Mouse (Mus musculus): ENCODE measurements around the gene Ankdd1a. TPM values are rescaled to one million over a fixed set of nuclear protein-coding genes. Genes with fewer than 3 reads are reported as not detected.
A peak's percentile ranks its signal among the peaks of the same experiment; 100 is the strongest.

The Ankdd1a gene
- polyA plus RNA-seq, 1 experiment from 2014 or later: 0.20 TPM

GRCm38 (mm10) chr9:65556979-65557378 is 37.0 kb upstream of the Ankdd1a start:
- 96% methylated on average over 5 of the region's 5 CpGs for WGBS
- H3K9ac ChIP-seq (ENCODE audit: low read length): no peak overlapping the region
- DNase-seq (ENCODE audit: low spot score) (no peak), ATAC-seq (replicated peaks; ENCODE audit: low FRiP score) (no peak)
- no peaks in the 10 kb centered on the region for H3K9me3 ChIP-seq (ENCODE audit: control insufficient read depth, low read length)
- no peak overlapping the region for H3K4me3 ChIP-seq (ENCODE audit: low read depth, low read length)
- peaks cover 7% of the 10 kb centered on the region; the same call in 1 of the 2 replicates for H3K4me1 ChIP-seq (replicated peaks; ENCODE audit: control insufficient read depth, insufficient read depth, low read length)
- H3K4me2 ChIP-seq (ENCODE audit: low read depth, low read length, severe bottlenecking): no peak overlapping the region
- no peaks in the 10 kb centered on the region for H3K27me3 ChIP-seq (ENCODE audit: control insufficient read depth, insufficient read depth, low read length)
- no peaks in the 10 kb centered on the region; the same call in 1 of the 2 replicates for H3K36me3 ChIP-seq (ENCODE audit: control insufficient read depth, insufficient read depth, low read length)
- no peak overlapping the region for H3K27ac ChIP-seq (ENCODE audit: low read depth, low read length)

DNA sequence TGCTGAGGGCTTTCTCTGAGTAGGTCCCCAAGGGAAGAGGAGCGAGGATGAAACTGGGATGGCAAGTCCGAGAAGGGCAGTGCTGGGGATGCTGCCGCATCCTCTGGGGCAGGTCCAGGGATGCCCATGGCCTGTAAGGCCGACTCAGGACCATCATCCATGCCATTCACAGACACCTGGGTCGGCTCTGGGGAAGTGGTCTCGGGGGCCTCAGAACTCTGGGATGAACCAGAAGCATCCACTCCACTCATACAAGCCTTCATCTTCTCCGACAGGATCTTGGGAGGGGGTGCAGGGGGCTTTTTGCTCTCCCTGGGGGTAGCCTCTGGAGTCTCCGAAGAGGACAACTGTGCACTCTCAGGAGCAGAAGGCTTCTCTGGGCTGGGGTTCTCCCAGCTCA is 36.4 kb upstream of the Ankdd1a start:
- no peak overlapping the region for H3K4me3 ChIP-seq (ENCODE audit: low read depth, low read length)
- WGBS: 95% methylated on average over 8 of the region's 8 CpGs
- H3K4me2 ChIP-seq (ENCODE audit: low read depth, low read length, severe bottlenecking): no peak overlapping the region
- no peaks in the 10 kb centered on the region; the same call in 1 of the 2 replicates for H3K36me3 ChIP-seq (ENCODE audit: control insufficient read depth, insufficient read depth, low read length)
- no peaks in the 10 kb centered on the region for H3K9me3 ChIP-seq (ENCODE audit: control insufficient read depth, low read length)
- H3K27me3 ChIP-seq (ENCODE audit: control insufficient read depth, insufficient read depth, low read length): no peaks in the 10 kb centered on the region
- H3K4me1 ChIP-seq (replicated peaks; ENCODE audit: control insufficient read depth, insufficient read depth, low read length): peaks cover 4% of the 10 kb centered on the region; the same call in 1 of the 2 replicates
- H3K9ac ChIP-seq (ENCODE audit: low read length): no peak overlapping the region
- DNase-seq (ENCODE audit: low spot score): no peak
- H3K27ac ChIP-seq (ENCODE audit: low read depth, low read length): no peak overlapping the region
- ATAC-seq (replicated peaks; ENCODE audit: low FRiP score): no peak

- Histone ChIP-seq H3K9ac (ENCODE audit: low read length) (no peak overlapping the region), H3K9me3 (ENCODE audit: control insufficient read depth, low read length) (no peaks in the 10 kb centered on the region), H3K27me3 (ENCODE audit: control insufficient read depth, insufficient read depth, low read length) (no peaks in the 10 kb centered on the region), H3K4me2 (ENCODE audit: low read depth, low read length, severe bottlenecking) (no peak overlapping the region), H3K27ac (ENCODE audit: low read depth, low read length) (no peak overlapping the region), H3K4me3 (ENCODE audit: low read depth, low read length) (no peak overlapping the region), H3K4me1 (replicated peaks; ENCODE audit: control insufficient read depth, insufficient read depth, low read length) (peaks cover 6% of the 10 kb centered on the region; the same call in 1 of the 2 replicates), H3K36me3 (ENCODE audit: control insufficient read depth, insufficient read depth, low read length) (no peaks in the 10 kb centered on the region; the same call in 1 of the 2 replicates)
- DNase-seq (ENCODE audit: low spot score) (no peak), ATAC-seq (replicated peaks; ENCODE audit: low FRiP score) (no peak)
- WGBS: 90% methylated on average over 4 of the region's 4 CpGs
Observed at GRCm38 (mm10) chr9:65555621-65556020, 35.6 kb upstream of the Ankdd1a start.

DNA sequence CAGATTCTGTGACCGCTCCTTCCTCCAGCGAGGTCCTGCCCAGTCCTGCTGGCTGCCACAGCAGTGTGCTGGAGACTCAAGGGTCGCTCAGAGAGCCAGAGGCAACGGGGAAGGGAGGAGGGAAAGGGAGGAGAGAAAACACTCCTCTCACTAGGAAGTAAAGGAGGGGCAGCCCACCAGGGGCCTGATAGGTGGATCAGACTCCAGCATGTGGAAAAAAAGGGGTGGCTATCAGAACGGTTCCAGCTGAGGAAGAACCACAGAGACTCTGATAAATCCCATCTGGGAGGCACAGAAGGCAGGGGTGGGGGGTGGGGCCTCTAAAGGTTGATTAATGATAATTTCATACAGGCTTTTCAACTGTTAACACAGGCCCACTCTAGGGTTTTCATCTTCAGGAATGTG is 35.0 kb upstream of the Ankdd1a start:
- Histone ChIP-seq H3K27ac (ENCODE audit: low read depth, low read length) (no peak overlapping the region), H3K4me2 (ENCODE audit: low read depth, low read length, severe bottlenecking) (no peak overlapping the region), H3K4me3 (ENCODE audit: low read depth, low read length) (no peak overlapping the region), H3K4me1 (replicated peaks; ENCODE audit: control insufficient read depth, insufficient read depth, low read length) (peaks cover 7% of the 10 kb centered on the region; the same call in 1 of the 2 replicates), H3K9ac (ENCODE audit: low read length) (no peak overlapping the region), H3K27me3 (ENCODE audit: control insufficient read depth, insufficient read depth, low read length) (no peaks in the 10 kb centered on the region), H3K36me3 (ENCODE audit: control insufficient read depth, insufficient read depth, low read length) (no peaks in the 10 kb centered on the region; the same call in 1 of the 2 replicates), H3K9me3 (ENCODE audit: control insufficient read depth, low read length) (no peaks in the 10 kb centered on the region)
- no peak for DNase-seq (ENCODE audit: low spot score)
- 14% methylated on average over 5 of the region's 5 CpGs for WGBS
- no peak for ATAC-seq (replicated peaks; ENCODE audit: low FRiP score)

GRCm38 (mm10) chr9:65552711-65553110 is 32.7 kb upstream of the Ankdd1a start:
- no peaks in the 10 kb centered on the region; the same call in 1 of the 2 replicates for H3K36me3 ChIP-seq (ENCODE audit: control insufficient read depth, insufficient read depth, low read length)
- no peak overlapping the region for H3K9ac ChIP-seq (ENCODE audit: low read length)
- H3K4me1 ChIP-seq (replicated peaks; ENCODE audit: control insufficient read depth, insufficient read depth, low read length): peaks cover 7% of the 10 kb centered on the region; the same call in 1 of the 2 replicates
- no peaks in the 10 kb centered on the region for H3K9me3 ChIP-seq (ENCODE audit: control insufficient read depth, low read length)
- H3K27me3 ChIP-seq (ENCODE audit: control insufficient read depth, insufficient read depth, low read length): no peaks in the 10 kb centered on the region
- no peak for DNase-seq (ENCODE audit: low spot score)
- no peak overlapping the region for H3K4me3 ChIP-seq (ENCODE audit: low read depth, low read length)
- ATAC-seq (replicated peaks; ENCODE audit: low FRiP score): no peak
- WGBS: 98% methylated on average over 2 of the region's 2 CpGs
- no peak overlapping the region for H3K27ac ChIP-seq (ENCODE audit: low read depth, low read length)
- no peak overlapping the region for H3K4me2 ChIP-seq (ENCODE audit: low read depth, low read length, severe bottlenecking)

- H3K4me1 ChIP-seq (replicated peaks; ENCODE audit: control insufficient read depth, insufficient read depth, low read length): peaks cover 7% of the 10 kb centered on the region; the same call in 1 of the 2 replicates
- no peak overlapping the region for H3K4me2 ChIP-seq (ENCODE audit: low read depth, low read length, severe bottlenecking)
- no peak overlapping the region for H3K27ac ChIP-seq (ENCODE audit: low read depth, low read length)
- WGBS: 90% methylated on average over 5 of the region's 5 CpGs
- DNase-seq (ENCODE audit: low spot score): no peak
- no peak for ATAC-seq (replicated peaks; ENCODE audit: low FRiP score)
- no peaks in the 10 kb centered on the region for H3K9me3 ChIP-seq (ENCODE audit: control insufficient read depth, low read length)
- no peaks in the 10 kb centered on the region for H3K27me3 ChIP-seq (ENCODE audit: control insufficient read depth, insufficient read depth, low read length)
- no peaks in the 10 kb centered on the region; the same call in 1 of the 2 replicates for H3K36me3 ChIP-seq (ENCODE audit: control insufficient read depth, insufficient read depth, low read length)
- no peak overlapping the region for H3K9ac ChIP-seq (ENCODE audit: low read length)
- no peak overlapping the region for H3K4me3 ChIP-seq (ENCODE audit: low read depth, low read length)
Observed at GRCm38 (mm10) chr9:65552141-65552540, 32.1 kb upstream of the Ankdd1a start.

GRCm38 (mm10) chr9:65551035-65551434 is 31.0 kb upstream of the Ankdd1a start:
- Histone ChIP-seq H3K4me2 (ENCODE audit: low read depth, low read length, severe bottlenecking) (no peak overlapping the region), H3K27me3 (ENCODE audit: control insufficient read depth, insufficient read depth, low read length) (no peaks in the 10 kb centered on the region), H3K36me3 (ENCODE audit: control insufficient read depth, insufficient read depth, low read length) (no peaks in the 10 kb centered on the region; the same call in 1 of the 2 replicates), H3K4me3 (ENCODE audit: low read depth, low read length) (no peak overlapping the region), H3K9ac (ENCODE audit: low read length) (no peak overlapping the region; the same call in 1 of the 2 replicates), H3K27ac (ENCODE audit: low read depth, low read length) (no peak overlapping the region), H3K9me3 (ENCODE audit: control insufficient read depth, low read length) (no peaks in the 10 kb centered on the region), H3K4me1 (replicated peaks; ENCODE audit: control insufficient read depth, insufficient read depth, low read length) (peaks cover 7% of the 10 kb centered on the region; the same call in 1 of the 2 replicates)
- ATAC-seq (replicated peaks; ENCODE audit: low FRiP score): no peak
- 35% methylated on average over 5 of the region's 5 CpGs for WGBS
- peak; percentile 65 for DNase-seq (ENCODE audit: low spot score)

DNA sequence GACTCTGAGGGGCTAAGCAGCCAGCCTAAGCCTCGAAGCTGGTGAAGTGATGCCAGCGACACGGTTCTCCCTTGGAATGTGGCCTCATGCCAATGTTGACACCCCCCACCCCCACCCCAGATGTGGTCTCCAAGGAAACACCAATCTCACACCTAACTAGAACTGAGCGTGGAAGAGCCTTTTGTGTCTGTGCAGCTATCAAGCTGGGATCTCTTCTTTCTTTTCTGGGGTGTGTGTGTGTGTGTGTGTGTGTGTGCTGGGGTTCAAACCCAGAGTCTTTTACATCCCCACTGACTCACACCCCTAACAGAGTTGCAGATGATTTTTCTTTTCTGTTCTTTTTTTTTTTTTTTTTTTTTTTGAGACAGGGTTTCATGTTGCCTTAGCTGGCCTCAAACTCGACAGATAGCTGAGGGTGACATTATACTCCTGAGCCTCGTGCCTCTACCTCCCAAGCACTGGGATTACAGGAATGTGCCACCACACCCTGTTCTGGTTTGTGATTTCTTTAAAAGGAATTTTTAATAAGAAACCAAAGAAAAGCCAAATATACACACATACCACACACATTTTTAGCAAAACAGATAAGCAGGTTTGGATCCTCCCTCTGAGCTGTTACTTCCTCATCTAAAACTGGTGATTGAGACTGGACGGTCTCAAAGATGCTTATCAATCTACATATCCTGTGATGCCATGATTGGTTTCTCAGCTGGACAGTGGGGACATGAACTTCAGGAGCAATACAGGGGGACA is 30.3 kb upstream of the Ankdd1a start:
- H3K9ac ChIP-seq (ENCODE audit: low read length): no peak overlapping the region; the same call in 1 of the 2 replicates
- DNase-seq (ENCODE audit: low spot score) (no peak), ATAC-seq (replicated peaks; ENCODE audit: low FRiP score) (no peak)
- no peaks in the 10 kb centered on the region for H3K27me3 ChIP-seq (ENCODE audit: control insufficient read depth, insufficient read depth, low read length)
- H3K4me2 ChIP-seq (ENCODE audit: low read depth, low read length, severe bottlenecking): no peak overlapping the region
- H3K9me3 ChIP-seq (ENCODE audit: control insufficient read depth, low read length): no peaks in the 10 kb centered on the region
- 37% methylated on average over 7 of the region's 7 CpGs for WGBS
- H3K27ac ChIP-seq (ENCODE audit: low read depth, low read length): no peak overlapping the region
- no peaks in the 10 kb centered on the region for H3K36me3 ChIP-seq (ENCODE audit: control insufficient read depth, insufficient read depth, low read length)
- no peak overlapping the region for H3K4me3 ChIP-seq (ENCODE audit: low read depth, low read length)
- peaks cover 7% of the 10 kb centered on the region; the same call in 1 of the 2 replicates for H3K4me1 ChIP-seq (replicated peaks; ENCODE audit: control insufficient read depth, insufficient read depth, low read length)
